Mouse (Mus musculus) cerebellum, adult 2 months (tissue): ENCODE results near the gene Prkag1.

ENCODE experiments used
- CTCF ChIP-seq: fragments of 200-500 bp; IDR thresholded peaks from 2 replicates; pipeline ENCODE4 v1.5.1; 2011; ENCODE audit warnings: low read depth, mild to moderate bottlenecking, control low read depth, low read length, moderate library complexity, borderline replicate concordance; ENCODE audit not compliant: insufficient read depth
- POLR2A ChIP-seq: fragments of 200-500 bp; IDR thresholded peaks from 2 replicates; pipeline ENCODE4 v1.6.1; 2011; ENCODE audit warnings: low read length, control low read depth, borderline replicate concordance; ENCODE audit not compliant: insufficient read depth

DNA sequence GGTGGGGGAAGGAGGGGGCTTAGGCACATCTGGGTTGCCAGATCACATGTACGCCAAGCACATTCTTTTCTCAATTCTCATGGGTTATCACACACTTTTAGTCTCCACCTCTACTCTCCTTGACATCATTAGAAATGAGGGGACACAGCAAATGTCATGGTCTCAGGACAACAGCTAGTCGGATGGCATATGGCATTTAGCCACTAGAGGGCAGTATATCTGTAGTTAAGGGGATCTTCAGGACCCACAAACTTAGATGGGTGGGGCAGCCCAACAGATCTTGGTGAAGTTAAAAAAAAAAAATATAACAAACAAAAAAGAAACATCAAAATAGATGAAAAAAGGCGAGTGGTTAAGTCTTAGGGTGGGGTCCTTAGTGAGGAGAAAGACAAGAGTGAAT, 46.0 kb upstream of the Prkag1 start:
- TF ChIP-seq POLR2A (no peak), CTCF (peak; percentile 65; the same call in 1 of the 2 replicates)
